Mouse (Mus musculus): Measurements from ENCODE around the gene Actn4.

Gene Actn4

GRCm38 (mm10) chr7:28923865-28924291 lies 38.3 kb downstream of the Actn4 start:
- no peak for DNase-seq (ENCODE audit: low spot score)

DNA sequence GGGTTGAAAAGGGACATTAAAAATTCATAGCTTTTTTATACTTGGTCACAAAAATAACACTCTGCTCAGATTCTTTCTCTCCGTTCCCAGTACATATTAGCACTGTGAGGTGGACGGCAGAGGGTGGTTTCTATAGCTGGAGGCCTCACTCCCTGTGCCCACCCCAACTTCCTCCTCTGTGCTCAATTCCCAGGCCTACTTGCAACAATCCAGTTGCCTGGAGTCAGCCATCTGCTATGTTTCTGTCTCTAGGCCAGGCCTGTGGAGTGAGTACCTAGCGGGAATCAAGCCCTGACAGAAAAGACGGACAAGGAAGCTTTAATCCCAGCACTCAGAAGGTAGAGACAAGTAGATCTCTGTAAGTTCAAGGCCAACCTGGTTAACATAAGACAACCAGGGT lies 39.5 kb downstream of the Actn4 start:
- no peak for DNase-seq (ENCODE audit: low spot score)

- DNase-seq (ENCODE audit: low spot score): no peak
These were observed 40.2 kb downstream of the Actn4 start for GRCm38 (mm10) chr7:28921722-28922465.

DNA sequence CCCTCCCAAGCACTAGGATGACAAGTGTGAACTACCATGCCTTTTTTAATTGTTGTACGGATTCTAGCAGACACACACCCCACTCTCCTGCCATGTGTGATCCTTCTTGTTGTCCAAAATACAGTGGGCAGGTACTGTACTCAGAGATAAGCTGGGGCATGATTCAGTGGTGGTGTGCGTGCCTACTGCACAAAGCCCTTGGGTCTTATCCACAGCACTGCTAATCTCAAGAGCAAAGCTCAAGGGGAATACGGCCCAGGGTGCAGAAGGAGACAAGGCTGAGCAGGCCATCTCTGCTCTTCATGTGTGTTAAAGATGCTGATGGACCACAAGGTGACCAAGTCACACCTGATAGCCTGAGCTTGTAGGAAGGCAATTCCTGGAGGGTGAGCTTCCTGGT lies 41.0 kb downstream of the Actn4 start:
- DNase-seq (ENCODE audit: low spot score): no peak

DNA sequence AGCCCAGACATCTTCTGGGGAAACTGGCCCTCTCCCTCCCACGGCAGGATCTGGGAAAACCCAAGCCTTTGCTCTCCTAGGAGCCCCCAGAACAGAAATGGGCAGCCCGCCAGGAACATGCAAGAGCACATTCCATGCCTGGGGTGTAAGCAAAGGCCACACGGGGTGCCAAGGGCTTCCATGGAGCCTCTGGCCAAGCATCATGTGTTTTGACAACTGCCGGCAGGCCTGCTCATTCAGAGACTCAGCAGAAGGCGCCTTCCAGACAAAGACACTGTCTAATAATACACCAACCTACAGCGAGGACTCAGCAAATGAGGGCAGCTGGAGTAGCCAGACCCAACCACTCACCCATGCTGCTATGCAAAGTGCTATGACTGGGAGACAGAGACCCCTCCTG lies 42.3 kb downstream of the Actn4 start:
- DNase-seq (ENCODE audit: low spot score): no peak

DNA sequence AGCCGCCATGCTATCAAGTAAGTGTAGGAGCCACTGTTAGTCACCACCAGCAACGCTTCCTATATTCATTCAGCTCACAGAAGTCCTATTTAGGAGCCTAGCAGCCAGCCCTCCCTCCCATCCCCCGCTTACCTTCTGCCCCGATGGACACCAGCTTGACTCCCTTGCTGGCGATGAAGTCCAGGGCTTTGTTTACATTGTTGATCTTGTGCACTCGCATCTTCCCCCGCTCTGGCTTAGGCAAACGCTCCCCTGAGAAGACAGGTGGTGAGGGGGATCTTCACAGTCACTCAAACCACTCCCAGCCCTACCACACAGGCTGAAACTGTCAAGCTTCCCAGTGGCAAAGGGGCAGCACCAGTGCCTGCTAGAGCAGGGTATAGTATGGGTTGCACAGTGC lies 43.6 kb downstream of the Actn4 start:
- no peak for DNase-seq (ENCODE audit: low spot score)

GRCm38 (mm10) chr7:28917503-28918426 lies 44.4 kb downstream of the Actn4 start:
- peak; percentile 54 for DNase-seq (ENCODE audit: low spot score)

GRCm38 (mm10) chr7:28916491-28916890 lies 45.6 kb downstream of the Actn4 start:
- no peak for DNase-seq (ENCODE audit: low spot score)

GRCm38 (mm10) chr7:28913171-28913570 lies 49.0 kb downstream of the Actn4 start:
- no peak for DNase-seq (ENCODE audit: low spot score)

DNA sequence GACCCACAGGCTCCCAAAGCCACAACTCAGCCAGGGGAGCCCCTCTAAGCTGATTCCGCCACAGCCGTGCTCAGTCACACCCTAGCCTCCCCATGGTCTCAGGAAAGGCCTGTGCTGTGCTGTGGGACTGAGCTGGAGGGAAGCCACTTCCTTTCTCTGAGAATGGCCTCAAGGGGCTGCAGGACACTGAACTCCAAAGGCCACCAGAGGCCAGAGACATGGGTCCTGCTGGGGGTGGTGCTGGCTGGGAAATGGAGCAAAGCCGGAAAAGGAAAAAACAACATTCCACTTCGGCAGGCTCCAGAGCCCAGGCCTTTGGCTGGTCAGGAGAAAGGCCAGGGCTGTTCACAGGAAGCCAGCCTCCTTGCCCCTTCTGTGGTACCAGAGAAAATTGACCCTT lies 50.5 kb downstream of the Actn4 start:
- no peak for DNase-seq (ENCODE audit: low spot score)

DNA sequence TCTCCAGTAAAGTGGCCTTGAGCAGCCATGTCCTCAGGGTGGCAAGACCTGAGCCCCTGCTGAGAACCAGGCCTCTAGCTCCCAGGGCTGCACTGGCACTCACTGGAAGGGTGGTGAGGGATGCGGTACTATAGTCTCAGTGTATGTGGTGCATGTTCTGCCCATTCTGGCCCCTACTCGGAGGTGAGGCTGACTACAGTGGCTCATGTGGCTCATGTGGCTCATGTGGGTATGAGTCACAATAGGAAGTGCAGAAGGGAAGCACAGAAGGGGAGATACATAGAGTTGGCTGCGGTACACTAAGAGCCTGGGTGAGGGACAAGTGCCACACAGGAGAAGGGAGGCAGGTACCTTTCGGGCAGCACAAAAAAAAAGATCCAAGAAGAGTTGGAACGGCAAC lies 54.9 kb downstream of the Actn4 start:
- DNase-seq (ENCODE audit: low spot score): no peak

- DNase-seq (ENCODE audit: low spot score): peak; percentile 53
These were observed 58.4 kb downstream of the Actn4 start for GRCm38 (mm10) chr7:28903778-28904177.

GRCm38 (mm10) chr7:28902809-28903208 lies 59.3 kb downstream of the Actn4 start:
- no peak for DNase-seq (ENCODE audit: low spot score)

GRCm38 (mm10) chr7:28902180-28902579 lies 60.0 kb downstream of the Actn4 start:
- DNase-seq (ENCODE audit: low spot score): no peak

- DNase-seq (ENCODE audit: low spot score): no peak
These were observed 60.6 kb downstream of the Actn4 start for GRCm38 (mm10) chr7:28901311-28902125.

DNA sequence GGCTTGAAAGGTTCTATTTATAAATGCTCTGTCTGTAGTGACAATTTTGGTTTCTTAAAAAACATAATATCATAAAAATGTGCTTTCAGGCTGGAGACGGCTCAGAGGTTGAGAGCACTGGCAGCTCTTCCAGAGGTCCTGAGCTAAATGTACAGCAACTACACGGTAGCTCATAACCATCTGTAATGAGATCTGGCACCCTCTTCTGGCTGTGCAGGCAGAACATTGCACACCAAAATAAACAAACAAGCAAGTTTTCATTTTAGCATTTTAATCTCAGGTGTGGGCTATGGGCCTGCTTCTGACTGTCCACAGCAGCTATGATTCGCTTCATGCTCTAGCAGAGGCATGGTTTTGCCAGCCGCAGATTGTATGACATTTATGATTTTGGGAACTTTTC lies 62.2 kb downstream of the Actn4 start:
- DNase-seq (ENCODE audit: low spot score): no peak

DNA sequence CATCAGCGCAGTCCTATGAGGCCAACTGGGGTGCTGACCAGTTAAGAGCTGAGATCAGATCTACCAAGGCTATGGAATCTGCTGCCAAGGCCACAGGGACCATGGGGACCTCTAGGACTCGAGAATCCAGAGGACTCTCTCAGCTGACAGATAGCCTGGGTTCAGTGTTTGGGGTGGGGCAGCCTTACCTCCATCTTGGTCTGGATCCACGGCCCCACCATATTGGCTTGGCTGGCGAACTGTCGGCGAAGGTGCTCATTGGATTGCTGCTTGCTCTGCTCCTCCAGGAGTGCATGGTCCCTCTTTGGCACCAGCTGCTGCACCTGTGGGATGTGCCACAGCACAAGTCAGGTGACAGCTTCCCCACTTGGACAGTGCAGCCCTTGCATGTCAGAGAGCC lies 64.5 kb downstream of the Actn4 start:
- no peak for DNase-seq (ENCODE audit: low spot score)

- no peak for DNase-seq (ENCODE audit: low spot score)
These were observed 67.2 kb downstream of the Actn4 start for GRCm38 (mm10) chr7:28894942-28895341.

DNA sequence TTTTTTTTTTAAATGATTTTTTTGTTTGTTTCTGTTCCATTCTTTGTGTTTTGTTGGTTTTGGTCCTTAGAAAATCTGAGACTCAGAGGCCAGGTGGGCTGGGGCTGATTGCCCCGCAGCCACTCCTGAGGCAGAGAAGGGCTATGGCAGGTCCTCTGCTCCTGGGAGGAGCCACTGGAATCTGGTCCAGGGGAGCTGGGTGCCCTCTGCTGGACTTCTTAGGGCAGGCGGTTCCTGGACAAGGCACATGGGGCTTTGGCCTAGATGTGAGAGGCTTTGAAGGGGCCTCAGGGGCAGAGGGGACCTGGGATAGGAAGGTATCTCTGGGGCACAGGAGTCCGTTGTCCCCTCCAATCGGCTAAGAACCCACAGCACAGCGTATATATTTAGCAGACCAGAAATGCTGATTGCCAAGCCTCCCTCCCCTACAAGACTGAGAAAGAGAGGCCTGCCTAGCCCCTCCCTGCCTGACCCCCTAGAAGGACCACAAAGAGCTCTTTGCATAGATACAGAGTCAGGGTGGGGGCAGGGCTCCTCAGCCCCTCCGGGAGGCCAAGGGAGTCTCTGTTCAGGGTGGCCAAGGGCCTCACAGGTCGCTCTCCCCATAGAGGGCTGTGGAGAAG lies 68.4 kb downstream of the Actn4 start:
- DNase-seq (ENCODE audit: low spot score): no peak

DNA sequence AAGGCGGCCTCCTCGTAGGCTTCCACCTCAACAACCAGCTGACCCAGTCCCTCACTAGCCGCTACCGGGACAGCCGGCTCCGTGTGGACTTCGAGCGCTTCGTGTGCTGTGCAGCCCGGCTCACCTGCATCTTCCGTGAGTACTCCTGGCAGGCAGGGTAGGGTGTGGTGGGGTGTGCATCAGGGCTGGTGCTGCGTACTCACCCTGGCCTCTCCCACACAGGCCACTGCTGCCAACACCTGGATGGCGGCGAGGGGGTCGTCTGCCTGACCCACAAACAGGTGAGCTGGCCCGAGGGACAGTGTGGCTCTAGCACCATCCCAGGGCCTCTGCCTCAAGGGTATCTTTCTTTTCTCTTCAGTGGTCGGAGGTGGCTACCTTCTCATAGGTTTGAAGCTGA lies 69.5 kb downstream of the Actn4 start:
- DNase-seq (ENCODE audit: low spot score): no peak

DNA sequence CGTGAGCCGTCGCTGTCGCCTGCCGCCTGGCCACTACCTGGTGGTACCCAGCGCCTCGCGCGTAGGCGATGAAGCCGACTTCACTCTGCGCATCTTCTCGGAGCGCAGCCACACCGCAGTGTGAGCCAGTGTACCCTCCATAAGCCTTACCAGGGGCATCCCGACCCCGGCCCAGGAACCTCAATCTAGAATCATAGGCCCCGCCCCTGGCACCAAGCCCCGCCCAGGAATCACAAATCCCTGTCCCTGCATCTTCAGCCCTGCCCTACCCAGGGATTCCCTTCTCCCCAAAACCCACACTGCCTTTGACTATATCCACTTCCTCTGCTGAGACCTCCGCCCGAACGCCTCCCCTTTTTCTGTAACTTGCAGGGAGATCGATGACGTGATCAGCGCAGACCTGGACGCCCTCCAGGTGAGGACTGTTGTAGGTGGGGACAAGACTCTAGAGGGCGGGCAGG lies 73.4 kb downstream of the Actn4 start:
- DNase-seq (ENCODE audit: low spot score): no peak

DNA sequence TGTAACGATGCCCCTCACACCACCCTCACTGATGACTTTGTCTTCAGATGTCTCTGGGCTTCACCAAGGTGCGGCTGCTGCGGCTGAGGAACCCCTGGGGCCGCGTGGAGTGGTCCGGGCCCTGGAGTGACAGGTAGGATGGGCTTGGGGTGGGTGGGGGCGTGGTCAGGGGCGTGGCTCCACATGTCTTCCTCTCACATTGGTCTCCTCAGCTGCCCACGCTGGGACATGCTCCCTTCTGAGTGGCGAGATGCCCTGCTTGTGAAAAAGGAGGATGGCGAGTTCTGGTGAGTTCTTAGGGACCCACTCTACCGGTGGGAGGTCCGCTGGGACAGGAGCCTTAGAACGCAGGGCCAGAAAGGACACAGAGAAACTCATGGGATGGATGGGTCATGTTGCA lies 75.7 kb downstream of the Actn4 start:
- no peak for DNase-seq (ENCODE audit: low spot score)
